ENCODE assay signal across 8 mouse cellular contexts in the genomic region with DNA sequence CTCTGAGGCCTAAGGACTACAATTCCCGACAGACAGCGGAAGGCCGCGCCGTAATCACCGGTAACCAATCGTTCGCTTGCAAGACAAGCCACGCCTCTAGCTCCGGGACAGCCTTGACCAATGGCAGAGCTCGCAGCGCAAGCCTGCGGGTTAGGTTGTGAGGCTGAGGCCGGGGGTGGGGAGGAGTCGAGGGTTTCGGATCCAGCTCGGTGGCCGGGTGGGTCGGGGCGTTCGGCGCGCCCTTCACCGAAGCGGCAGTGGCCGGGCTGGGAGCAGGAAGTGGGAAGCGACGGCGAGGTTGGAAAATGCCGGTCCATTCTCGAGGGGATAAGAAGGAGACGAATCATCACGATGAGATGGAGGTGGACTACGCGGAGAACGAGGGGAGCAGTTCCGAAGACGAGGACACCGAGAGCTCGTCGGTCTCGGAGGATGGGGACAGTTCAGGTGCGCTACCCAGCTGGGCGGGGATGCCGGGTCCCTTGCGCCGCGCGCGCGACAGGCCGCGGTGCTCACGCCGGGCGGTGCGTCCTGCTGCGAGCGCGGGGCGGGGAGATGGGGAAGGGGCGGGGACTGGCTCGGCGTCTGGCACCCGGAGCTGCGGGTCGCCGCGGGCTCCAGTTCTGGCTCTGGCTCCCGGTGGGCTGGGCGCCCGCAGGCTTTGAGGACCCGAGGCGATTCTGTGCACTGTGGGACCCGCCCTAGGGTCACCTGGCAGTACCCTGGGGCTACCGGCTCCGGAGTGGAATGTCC. TPM values are rescaled to one million over a fixed set of nuclear protein-coding genes. Genes with fewer than 3 reads are reported as not detected.
DNase-seq lines count a peak whose midpoint lies in the region; ATAC-seq and TF ChIP-seq lines count a peak whose summit lies in the region.

Brms1l (plus strand) TSS at position 126 of the 753 bp plus-strand sequence.

- WGBS in heart, embryonic 14.5 days, result under 1% methylated on average over 70 of the region's 77 CpGs
- under 1% methylated on average over 77 of the region's 77 CpGs for WGBS in liver, embryonic 14.5 days (ENCODE audit: insufficient replicate concordance)
- under 1% methylated on average over 77 of the region's 77 CpGs for WGBS in neural tube, embryonic 11.5 days
- WGBS in stomach, postnatal 0 days, result 1% methylated on average over 63 of the region's 77 CpGs

- no peak for TF ChIP-seq CTCF in liver, embryonic 14.5 days (IDR thresholded peaks at IDR 0.05; ENCODE audit: low read depth)
- no peak for TF ChIP-seq CTCF in stomach, postnatal 0 days (IDR thresholded peaks at IDR 0.05; ENCODE audit: low read depth)

- no peaks in the 10 kb centered on the region for H3K9me3 ChIP-seq in heart, embryonic 14.5 days (ENCODE audit: control insufficient read depth, low read length)
- no peaks in the 10 kb centered on the region for H3K9me3 ChIP-seq in liver, embryonic 14.5 days (ENCODE audit: control insufficient read depth, low read length)
- H3K9me3 ChIP-seq in neural tube, embryonic 11.5 days (ENCODE audit: control insufficient read depth, low read length), result no peaks in the 10 kb centered on the region
- H3K9me3 ChIP-seq in stomach, postnatal 0 days (ENCODE audit: control insufficient read depth, low read length), result no peaks in the 10 kb centered on the region

- peak; percentile 98 for ATAC-seq in CD4-positive, CD25-positive, alpha-beta regulatory T cell, adult 4 months
- ATAC-seq in heart, embryonic 14.5 days (ENCODE audit: insufficient number of reproducible peaks, insufficient read depth, low FRiP score, low read depth), result peak; percentile 99
- ATAC-seq in liver, embryonic 14.5 days (ENCODE audit: insufficient read depth), result peak; percentile 99
- peak; percentile 99 for ATAC-seq in neural tube, embryonic 11.5 days (ENCODE audit: insufficient read depth, low FRiP score, low TSS enrichment)
- ATAC-seq in stomach, postnatal 0 days (ENCODE audit: low FRiP score, low TSS enrichment), result peak; percentile 100

- no peak for TF ChIP-seq EP300 in liver, embryonic 14.5 days (IDR thresholded peaks at IDR 0.05; ENCODE audit: low read depth)
- TF ChIP-seq EP300 in stomach, postnatal 0 days (optimal IDR thresholded peaks at IDR 0.05), result no peak

- H3K36me3 ChIP-seq in heart, embryonic 14.5 days (ENCODE audit: control insufficient read depth, insufficient read depth, low read length), result peaks cover 5% of the 10 kb centered on the region
- no peaks in the 10 kb centered on the region for H3K36me3 ChIP-seq in liver, embryonic 14.5 days (replicated peaks; ENCODE audit: control insufficient read depth, insufficient read depth, low read depth)
- no peaks in the 10 kb centered on the region for H3K36me3 ChIP-seq in neural tube, embryonic 11.5 days (ENCODE audit: control insufficient read depth, insufficient read depth, low read length)
- no peaks in the 10 kb centered on the region for H3K36me3 ChIP-seq in stomach, postnatal 0 days (ENCODE audit: control insufficient read depth, insufficient read depth, low read length)

- peak within 1 kb of the TSS; percentile 84 to 93 for H3K4me3 ChIP-seq in heart, embryonic 14.5 days (ENCODE audit: control insufficient read depth in 1 of 2, insufficient read depth in 1 of 2, low read depth in 1 of 2, low read length in 2 of 2)
- H3K4me3 ChIP-seq in liver, embryonic 14.5 days (ENCODE audit: insufficient read depth in 1 of 2, low read depth in 2 of 2, low read length in 2 of 2), result peak within 1 kb of the TSS; percentile 68 to 94
- H3K4me3 ChIP-seq in neural tube, embryonic 11.5 days (ENCODE audit: low read depth, low read length), result peak within 1 kb of the TSS; percentile 58
- H3K4me3 ChIP-seq in stomach, postnatal 0 days (ENCODE audit: low read depth, low read length), result peak within 1 kb of the TSS; percentile 89

- peak within 1 kb of the TSS; percentile 79 for H3K4me2 ChIP-seq in heart, embryonic 14.5 days (ENCODE audit: low read length)
- H3K4me2 ChIP-seq in liver, embryonic 14.5 days (ENCODE audit: low read depth), result peak within 1 kb of the TSS; percentile 77
- H3K4me2 ChIP-seq in neural tube, embryonic 11.5 days (ENCODE audit: low read depth), result peak within 1 kb of the TSS; percentile 66
- peak within 1 kb of the TSS; percentile 79 for H3K4me2 ChIP-seq in stomach, postnatal 0 days (replicated peaks; ENCODE audit: low read depth)

- peak within 1 kb of the TSS; percentile 91 to 96 for H3K27ac ChIP-seq in heart, embryonic 14.5 days (replicated peaks in 1 of 2; ENCODE audit: control insufficient read depth in 1 of 2, insufficient read depth in 1 of 2, low read depth in 2 of 2, low read length in 2 of 2)
- H3K27ac ChIP-seq in liver, embryonic 14.5 days, result peak within 1 kb of the TSS; percentile 67
- peak within 1 kb of the TSS; percentile 81 for H3K27ac ChIP-seq in neural tube, embryonic 11.5 days (ENCODE audit: low read depth, low read length)
- H3K27ac ChIP-seq in stomach, postnatal 0 days (replicated peaks), result peak within 1 kb of the TSS; percentile 91

- peak within 1 kb of the TSS; percentile 86 for H3K9ac ChIP-seq in heart, embryonic 14.5 days (ENCODE audit: low read length)
- H3K9ac ChIP-seq in liver, embryonic 14.5 days (replicated peaks), result peak within 1 kb of the TSS; percentile 67
- H3K9ac ChIP-seq in neural tube, embryonic 11.5 days (ENCODE audit: low read length), result peak within 1 kb of the TSS; percentile 67
- H3K9ac ChIP-seq in stomach, postnatal 0 days (ENCODE audit: low read length), result peak within 1 kb of the TSS; percentile 77

- peaks cover 0 to 2% of the 10 kb centered on the region in 2 experiments; a peak in 2 of 4 replicates for H3K4me1 ChIP-seq in heart, embryonic 14.5 days (ENCODE audit: control insufficient read depth in 2 of 2, insufficient read depth in 2 of 2, low read length in 2 of 2)
- H3K4me1 ChIP-seq in liver, embryonic 14.5 days (replicated peaks; ENCODE audit: control insufficient read depth in 2 of 2, insufficient read depth in 2 of 2, low read length in 1 of 2), result peaks cover 0 to 6% of the 10 kb centered on the region in 2 experiments; a peak in 2 of 4 replicates
- H3K4me1 ChIP-seq in neural tube, embryonic 11.5 days (ENCODE audit: control insufficient read depth, insufficient read depth, low read length), result peaks cover 3% of the 10 kb centered on the region; the same call in 1 of the 2 replicates
- no peaks in the 10 kb centered on the region; the same call in 1 of the 2 replicates for H3K4me1 ChIP-seq in stomach, postnatal 0 days (replicated peaks; ENCODE audit: control insufficient read depth, insufficient read depth)

- H3K27me3 ChIP-seq in heart, embryonic 14.5 days (ENCODE audit: control insufficient read depth, insufficient read depth, low read length), result no peaks in the 10 kb centered on the region
- no peaks in the 10 kb centered on the region for H3K27me3 ChIP-seq in liver, embryonic 14.5 days (ENCODE audit: control insufficient read depth, insufficient read depth, low read length)
- no peaks in the 10 kb centered on the region for H3K27me3 ChIP-seq in neural tube, embryonic 11.5 days (ENCODE audit: control insufficient read depth, insufficient read depth, low read length)
- no peaks in the 10 kb centered on the region for H3K27me3 ChIP-seq in stomach, postnatal 0 days (ENCODE audit: control insufficient read depth, insufficient read depth, low read length)

- peak; percentile 88 for DNase-seq in c-Kit-negative CD71-positive TER-119-positive erythroid progenitor cells, embryonic 14.5 days (ENCODE audit: low read depth, low spot score)
- peak; percentile 98 for DNase-seq in fibroblast of lung, adult 2 months (ENCODE audit: low read depth)
- peak; percentile 98 to 99 for DNase-seq in kidney, postnatal 25 days
- peak; percentile 96 for DNase-seq in liver, embryonic 14.5 days (ENCODE audit: low read depth in 3 of 3, low spot score in 3 of 3)
- peak; percentile 97 for DNase-seq in neural tube, embryonic 11.5 days (ENCODE audit: low spot score)
- DNase-seq in stomach, postnatal 0 days (ENCODE audit: low spot score), result peak; percentile 97

RNA-seq across cellular contexts. Expression of gene Brms1l, which starts in this region (rescaled TPM):
- 10 to 100 TPM; 13.8 to 15.8 TPM for polyA plus RNA-seq in CD4-positive, CD25-positive, alpha-beta regulatory T cell, adult 4 months (2017; shearing (Covaris generic))
- 22.9 and 24.3 TPM in 2 replicates for polyA plus RNA-seq in heart, embryonic 14.5 days (2014; fragmentation: Nextera tagmentation; extraction: Ambion mirVana)
- 8.4 and 19.0 TPM in 2 replicates for polyA plus RNA-seq in liver, embryonic 14.5 days (2012; rRNA removed)
- 11.1 and 13.3 TPM in 2 replicates for polyA plus RNA-seq in liver, embryonic 14.5 days (2014; fragmentation: Nextera tagmentation; extraction: Ambion mirVana)
- 36.1 and 40.9 TPM in 2 replicates for polyA plus RNA-seq in neural tube, embryonic 11.5 days (2014; fragmentation: Nextera tagmentation; extraction: Ambion mirVana)
- 15.5 TPM in 2 replicates for polyA plus RNA-seq in stomach, postnatal 0 days (2015; fragmentation: Nextera tagmentation; extraction: Ambion mirVana)

Comparison
In these comparisons a context has a peak if more than half of its experiments do, and no peak if none do; other contexts are left out.
1. Peak in every context shown above with its lines: DNase-seq, ATAC-seq, H3K4me3 ChIP-seq and H3K27ac ChIP-seq.